15 mouse cellular contexts compared by ENCODE assay signal in genomic region chr14:67158867-67159266, GRCm38 (mm10).
"Had no signal": no experiment of that assay in that cellular context is flagged by ENCODE, and none has a peak within 500 bp of the region (broad histone marks: within the 10 kb centered on the region; RNA-seq: fewer than 3 reads in every experiment).

No protein-coding gene starts in this region.

- H3K27ac ChIP-seq: hindbrain, embryonic 15.5 days; kidney, postnatal 0 days; layer of hippocampus, adult 2 months; lung, embryonic 15.5 days; midbrain, embryonic 10.5 days; midbrain, embryonic 15.5 days; neural tube, embryonic 13.5 days had no signal

- H3K4me1 ChIP-seq: hindbrain, embryonic 15.5 days; lung, embryonic 15.5 days; neural tube, embryonic 13.5 days had no signal

- H3K4me2 ChIP-seq: hindbrain, embryonic 15.5 days; liver, embryonic 11.5 days; lung, embryonic 15.5 days; midbrain, embryonic 15.5 days; neural tube, embryonic 13.5 days had no signal

- DNase-seq: kidney, adult 8-10 months; kidney, postnatal 36 days; left cerebral cortex, postnatal 4 days; lung, postnatal 36 days; retina, postnatal 1 day; right cerebral cortex, postnatal 4 days; thymus, postnatal 36 days had no signal

- H3K4me3 ChIP-seq: hindbrain, embryonic 15.5 days; layer of hippocampus, adult 2 months; lung, embryonic 15.5 days; midbrain, embryonic 10.5 days; midbrain, embryonic 15.5 days; neural tube, embryonic 13.5 days had no signal

- H3K9ac ChIP-seq: hindbrain, embryonic 15.5 days; lung, embryonic 15.5 days; midbrain, embryonic 15.5 days; neural tube, embryonic 13.5 days had no signal

- H3K27me3 ChIP-seq: hindbrain, embryonic 15.5 days; lung, embryonic 15.5 days; midbrain, embryonic 15.5 days; neural tube, embryonic 13.5 days had no signal

- ATAC-seq: midbrain, embryonic 15.5 days had no signal

- H3K36me3 ChIP-seq: hindbrain, embryonic 15.5 days; lung, embryonic 15.5 days; midbrain, embryonic 10.5 days; midbrain, embryonic 15.5 days; neural tube, embryonic 13.5 days had no signal

- H3K9me3 ChIP-seq: hindbrain, embryonic 15.5 days; lung, embryonic 15.5 days; midbrain, embryonic 10.5 days; midbrain, embryonic 15.5 days; neural tube, embryonic 13.5 days had no signal
